Mouse (Mus musculus): ENCODE data around the gene Clpsl2. TPM values are rescaled to one million over a fixed set of nuclear protein-coding genes. Genes with fewer than 3 reads are reported as not detected.

The Clpsl2 gene
- total and polyA plus RNA-seq, 3 experiments, result not detected

GRCm38 (mm10) chr17:28517956-28518614 is 31.1 kb upstream of the Clpsl2 start:
- intact Hi-C loops (cut with DNase I), result no loop called here
- peak overlapping the region; percentile 97 for H3K27ac ChIP-seq

GRCm38 (mm10) chr17:28518615-28519071 is 30.6 kb upstream of the Clpsl2 start:
- Histone ChIP-seq H3K79me2 (replicated peaks; ENCODE audit: control insufficient read depth, insufficient read depth, low read length) (no peaks in the 10 kb centered on the region), H3K9ac (ENCODE audit: low read depth, low read length) (peak overlapping the region; percentile 85), H3K4me1 (ENCODE audit: control insufficient read depth, insufficient read depth, low read length) (peaks cover 23% of the 10 kb centered on the region), H3K27ac (peak overlapping the region; percentile 97), H3K27me3 (ENCODE audit: control insufficient read depth, insufficient read depth, low read length) (no peaks in the 10 kb centered on the region), H3K36me3 (ENCODE audit: control insufficient read depth, insufficient read depth, low read length) (no peaks in the 10 kb centered on the region), H3K4me3 (peak overlapping the region; percentile 71)
- intact Hi-C loops (cut with DNase I), result no loop called here
- peak; percentile 64 to 75 for DNase-seq
- 28% methylated on average over 8 of the region's 8 CpGs for WGBS
- TF ChIP-seq POLR2A (IDR thresholded peaks at IDR 0.05; ENCODE audit: insufficient read depth, low read depth, low read length) (peak; percentile 38; the same call in 1 of the 2 replicates), EP300 (IDR thresholded peaks at IDR 0.05; ENCODE audit: insufficient read depth, low read depth, low read length) (no peak)

More at GRCm38 (mm10) chr17:28517956-28518614, 31.1 kb upstream of the Clpsl2 start:
- Histone ChIP-seq H3K4me3 (peak overlapping the region; percentile 71), H3K4me1 (ENCODE audit: control insufficient read depth, insufficient read depth, low read length) (peaks cover 24% of the 10 kb centered on the region), H3K79me2 (replicated peaks; ENCODE audit: control insufficient read depth, insufficient read depth, low read length) (no peaks in the 10 kb centered on the region), H3K36me3 (ENCODE audit: control insufficient read depth, insufficient read depth, low read length) (no peaks in the 10 kb centered on the region), H3K9ac (ENCODE audit: low read depth, low read length) (peak overlapping the region; percentile 85), H3K27me3 (ENCODE audit: control insufficient read depth, insufficient read depth, low read length) (no peaks in the 10 kb centered on the region)
- TF ChIP-seq EP300 (IDR thresholded peaks at IDR 0.05; ENCODE audit: insufficient read depth, low read depth, low read length), result 0 out of 2 replicates have a peak, but pooled peaks have one; percentile 54
- no peak for TF ChIP-seq CTCF (IDR thresholded peaks at IDR 0.05)
- TF ChIP-seq POLR2A (IDR thresholded peaks at IDR 0.05; ENCODE audit: insufficient read depth, low read depth, low read length), result 0 out of 2 replicates have a peak, but pooled peaks have one; percentile 45
- 2% methylated on average over 46 of the region's 46 CpGs for WGBS
- DNase-seq, result peak; percentile 96

GRCm38 (mm10) chr17:28519827-28520226 is 29.4 kb upstream of the Clpsl2 start:
- Histone ChIP-seq H3K79me2 (replicated peaks; ENCODE audit: control insufficient read depth, insufficient read depth, low read length) (no peaks in the 10 kb centered on the region), H3K27ac (peak overlapping the region; percentile 9; the same call in 1 of the 2 replicates), H3K27me3 (ENCODE audit: control insufficient read depth, insufficient read depth, low read length) (no peaks in the 10 kb centered on the region), H3K4me3 (no peak overlapping the region), H3K36me3 (ENCODE audit: control insufficient read depth, insufficient read depth, low read length) (no peaks in the 10 kb centered on the region), H3K4me1 (ENCODE audit: control insufficient read depth, insufficient read depth, low read length) (peaks cover 19% of the 10 kb centered on the region), H3K9ac (ENCODE audit: low read depth, low read length) (no peak overlapping the region)
- TF ChIP-seq CTCF (IDR thresholded peaks at IDR 0.05) (peak; percentile 73), EP300 (IDR thresholded peaks at IDR 0.05; ENCODE audit: insufficient read depth, low read depth, low read length) (no peak)
- intact Hi-C loops (cut with DNase I), result loop anchor here (10.0 kb wide), 2 partner anchors 55 to 315 kb away; partner anchors contain the start of gene Def6
- WGBS, result 85% methylated on average over 3 of the region's 3 CpGs
- DNase-seq, result no peak

DNA sequence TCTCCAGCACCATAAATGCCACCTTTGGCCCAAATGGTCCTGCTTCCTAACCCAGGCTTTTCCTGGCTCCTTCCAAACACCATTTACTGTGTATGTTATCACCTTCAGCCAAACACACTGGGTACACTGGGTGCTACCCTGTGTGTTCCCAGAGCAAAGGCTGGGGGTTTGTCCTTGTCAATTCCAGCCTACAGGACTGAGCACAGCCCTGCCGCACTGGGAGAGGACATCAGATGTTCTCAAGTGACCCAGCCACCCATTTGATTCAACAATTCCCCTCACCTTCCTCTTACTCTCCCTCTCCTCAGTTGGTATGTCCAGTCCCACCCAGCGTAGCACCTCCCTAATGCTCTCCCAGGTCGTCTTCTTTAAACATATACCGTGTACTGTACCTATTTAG is 28.6 kb upstream of the Clpsl2 start:
- Histone ChIP-seq H3K79me2 (replicated peaks; ENCODE audit: control insufficient read depth, insufficient read depth, low read length) (no peaks in the 10 kb centered on the region), H3K9ac (ENCODE audit: low read depth, low read length) (no peak overlapping the region), H3K4me3 (no peak overlapping the region), H3K4me1 (ENCODE audit: control insufficient read depth, insufficient read depth, low read length) (peaks cover 15% of the 10 kb centered on the region), H3K27ac (no peak overlapping the region), H3K27me3 (ENCODE audit: control insufficient read depth, insufficient read depth, low read length) (no peaks in the 10 kb centered on the region), H3K36me3 (ENCODE audit: control insufficient read depth, insufficient read depth, low read length) (no peaks in the 10 kb centered on the region)
- 96% methylated on average over 4 of the region's 4 CpGs for WGBS
- TF ChIP-seq POLR2A (IDR thresholded peaks at IDR 0.05; ENCODE audit: insufficient read depth, low read depth, low read length), result no peak
- TF ChIP-seq EP300 (IDR thresholded peaks at IDR 0.05; ENCODE audit: insufficient read depth, low read depth, low read length), result no peak
- TF ChIP-seq CTCF (IDR thresholded peaks at IDR 0.05), result no peak
- intact Hi-C loops (cut with DNase I), result loop anchor here (10.0 kb wide), 2 partner anchors 56 to 316 kb away; partner anchors contain the start of gene Def6
- no peak for DNase-seq

DNA sequence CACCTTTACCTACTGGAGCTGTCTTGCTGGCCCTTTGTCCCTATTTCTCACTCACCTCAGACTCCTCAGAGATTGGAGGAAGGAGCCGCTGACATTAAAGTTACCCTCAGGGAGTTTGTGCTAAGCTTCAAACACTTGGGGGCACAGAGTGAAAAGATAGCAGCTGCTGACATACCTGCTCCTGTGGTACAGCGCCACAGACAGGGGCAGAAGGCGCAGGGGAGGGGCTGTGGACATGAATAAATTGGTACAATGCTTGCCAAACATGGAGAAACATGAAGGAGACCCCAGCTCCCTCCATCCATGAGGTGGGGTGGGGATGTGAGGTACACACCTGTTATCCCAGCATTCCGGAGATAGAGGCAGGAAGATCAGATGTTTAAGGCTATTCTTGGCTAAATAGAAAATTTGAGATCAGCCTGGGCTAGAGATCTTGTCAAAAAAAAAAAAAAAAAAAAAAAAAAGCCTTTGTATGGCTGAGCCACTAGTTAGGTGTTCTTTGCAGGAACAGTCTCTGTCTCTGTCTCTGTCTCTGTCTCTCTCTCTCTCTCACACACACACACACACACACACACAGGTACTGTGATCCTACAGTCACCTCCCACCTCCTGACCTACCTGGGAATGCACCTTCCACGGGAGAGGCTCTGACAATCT is 28.0 kb upstream of the Clpsl2 start:
- Histone ChIP-seq H3K4me1 (ENCODE audit: control insufficient read depth, insufficient read depth, low read length) (peaks cover 11% of the 10 kb centered on the region), H3K36me3 (ENCODE audit: control insufficient read depth, insufficient read depth, low read length) (no peaks in the 10 kb centered on the region), H3K27ac (no peak overlapping the region), H3K79me2 (replicated peaks; ENCODE audit: control insufficient read depth, insufficient read depth, low read length) (no peaks in the 10 kb centered on the region), H3K27me3 (ENCODE audit: control insufficient read depth, insufficient read depth, low read length) (no peaks in the 10 kb centered on the region), H3K4me3 (no peak overlapping the region), H3K9ac (ENCODE audit: low read depth, low read length) (no peak overlapping the region)
- DNase-seq, result no peak
- 80% methylated on average over 5 of the region's 5 CpGs for WGBS
- TF ChIP-seq CTCF (IDR thresholded peaks at IDR 0.05), result no peak
- no peak for TF ChIP-seq EP300 (IDR thresholded peaks at IDR 0.05; ENCODE audit: insufficient read depth, low read depth, low read length)
- TF ChIP-seq POLR2A (IDR thresholded peaks at IDR 0.05; ENCODE audit: insufficient read depth, low read depth, low read length), result no peak
- intact Hi-C loops (cut with DNase I), result loop anchor here (10.0 kb wide), 2 partner anchors 56 to 316 kb away; partner anchors contain the start of gene Def6

Data from heart, adult 2 months (tissue).